In the genomic region with DNA sequence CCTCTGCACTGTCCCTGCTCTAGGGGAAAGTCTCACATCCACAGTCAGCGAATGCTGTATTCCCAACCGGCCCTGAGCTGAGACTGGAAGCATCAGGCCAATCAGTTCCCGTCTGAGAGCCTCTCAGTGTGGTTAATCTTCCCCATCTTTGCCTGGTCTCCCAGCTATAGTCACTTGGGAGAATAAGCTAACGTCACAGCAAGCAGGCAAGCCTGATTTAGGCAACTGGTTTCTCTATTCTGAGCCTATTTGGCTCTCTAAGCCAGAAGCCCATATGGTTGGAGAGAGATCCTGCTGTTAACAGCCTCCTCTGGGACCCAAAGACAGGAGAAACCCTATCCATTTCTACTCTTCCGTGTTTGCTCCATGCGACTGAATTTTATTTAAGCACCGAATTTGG, we compare ENCODE assay signal across 20 mouse cellular contexts.
DNase-seq lines count a peak whose midpoint lies in the region; ATAC-seq and TF ChIP-seq lines count a peak whose summit lies in the region.
"Had no signal": no experiment of that assay in that cellular context is flagged by ENCODE, and none has a peak within 500 bp of the region (broad histone marks: within the 10 kb centered on the region; RNA-seq: fewer than 3 reads in every experiment).

No protein-coding gene starts in this region.

- H3K9me3 ChIP-seq in forebrain, embryonic 14.5 days (replicated peaks; ENCODE audit: control insufficient read depth, low read length) = no peaks in the 10 kb centered on the region
- H3K9me3 ChIP-seq in forebrain, embryonic 13.5 days (replicated peaks) = no peaks in the 10 kb centered on the region
- H3K9me3 ChIP-seq: embryonic facial prominence, embryonic 12.5 days; forebrain, embryonic 10.5 days; neural tube, embryonic 13.5 days; stomach, embryonic 15.5 days had no signal

- DNase-seq in forebrain, embryonic 14.5 days (ENCODE audit: low spot score) = peak; percentile 22
- peak; percentile 37 for DNase-seq in left cerebral cortex, postnatal 4 days
- DNase-seq in left cerebral cortex, adult 18-20 months (ENCODE audit: low spot score in 2 of 2) = no peak
- DNase-seq in cerebellum, adult 9-10 months = peak; percentile 85
- DNase-seq in layer of hippocampus, adult 9-11 months = peak; percentile 59
- DNase-seq in urinary bladder, postnatal 14 days (ENCODE audit: low spot score) = no peak
- DNase-seq in gastrocnemius, adult 2 months = no peak
- DNase-seq: adrenal gland, postnatal 36 days; gastrocnemius, postnatal 10 days; kidney, adult 2 months; kidney, postnatal 4 days; thymus, postnatal 25 days had no signal

- no peak overlapping the region for H3K27ac ChIP-seq in forebrain, embryonic 14.5 days (ENCODE audit: low read depth, low read length)
- no peak overlapping the region for H3K27ac ChIP-seq in forebrain, embryonic 13.5 days
- H3K27ac ChIP-seq in gastrocnemius, adult 2 months = no peak overlapping the region
- H3K27ac ChIP-seq: embryonic facial prominence, embryonic 12.5 days; forebrain, embryonic 10.5 days; liver, embryonic 14.5 days; neural tube, embryonic 13.5 days; stomach, embryonic 15.5 days had no signal

- 69% methylated on average over 7 of the region's 7 CpGs for WGBS in forebrain, embryonic 14.5 days
- 76% methylated on average over 7 of the region's 7 CpGs for WGBS in forebrain, embryonic 13.5 days

- no peaks in the 10 kb centered on the region for H3K36me3 ChIP-seq in forebrain, embryonic 14.5 days (ENCODE audit: control insufficient read depth, insufficient read depth, low read length)
- H3K36me3 ChIP-seq in forebrain, embryonic 13.5 days (ENCODE audit: poor library complexity, severe bottlenecking) = no peaks in the 10 kb centered on the region
- H3K36me3 ChIP-seq: embryonic facial prominence, embryonic 12.5 days; forebrain, embryonic 10.5 days; neural tube, embryonic 13.5 days; stomach, embryonic 15.5 days had no signal

- no peaks in the 10 kb centered on the region for H3K4me1 ChIP-seq in forebrain, embryonic 14.5 days (ENCODE audit: control insufficient read depth, insufficient read depth, low read length)
- H3K4me1 ChIP-seq in forebrain, embryonic 13.5 days = no peaks in the 10 kb centered on the region
- H3K4me1 ChIP-seq: neural tube, embryonic 13.5 days; stomach, embryonic 15.5 days had no signal

- no peaks in the 10 kb centered on the region for H3K27me3 ChIP-seq in forebrain, embryonic 14.5 days (replicated peaks; ENCODE audit: control insufficient read depth, insufficient read depth, low read length)
- H3K27me3 ChIP-seq in forebrain, embryonic 13.5 days = no peaks in the 10 kb centered on the region
- H3K27me3 ChIP-seq: embryonic facial prominence, embryonic 12.5 days; neural tube, embryonic 13.5 days; stomach, embryonic 15.5 days had no signal

- H3K4me2 ChIP-seq in forebrain, embryonic 14.5 days (ENCODE audit: low read length) = no peak overlapping the region
- H3K4me2 ChIP-seq in forebrain, embryonic 13.5 days = no peak overlapping the region
- H3K4me2 ChIP-seq: embryonic facial prominence, embryonic 12.5 days; neural tube, embryonic 13.5 days; stomach, embryonic 15.5 days had no signal

- H3K9ac ChIP-seq in forebrain, embryonic 14.5 days (ENCODE audit: low read length) = no peak overlapping the region
- no peak overlapping the region for H3K9ac ChIP-seq in forebrain, embryonic 13.5 days
- H3K9ac ChIP-seq: embryonic facial prominence, embryonic 12.5 days; liver, embryonic 14.5 days; neural tube, embryonic 13.5 days; stomach, embryonic 15.5 days had no signal

- no peak for TF ChIP-seq CTCF in gastrocnemius, adult 2 months (IDR thresholded peaks at IDR 0.05)

- no peak overlapping the region for H3K4me3 ChIP-seq in forebrain, embryonic 14.5 days (ENCODE audit: low read depth, low read length)
- H3K4me3 ChIP-seq in forebrain, embryonic 13.5 days = no peak overlapping the region
- H3K4me3 ChIP-seq in gastrocnemius, adult 2 months = no peak overlapping the region
- H3K4me3 ChIP-seq: embryonic facial prominence, embryonic 12.5 days; forebrain, embryonic 10.5 days; neural tube, embryonic 13.5 days; stomach, embryonic 15.5 days had no signal

- no peak for ATAC-seq in forebrain, embryonic 14.5 days
- ATAC-seq in forebrain, embryonic 13.5 days = no peak
- ATAC-seq: hindbrain, embryonic 16.5 days; lung, postnatal 0 days had no signal

- intact Hi-C loops in left cerebral cortex, postnatal 4 days (cut with DNase I) = no loop called here
- intact Hi-C loops in gastrocnemius, adult 2 months (cut with DNase I) = no loop called here

Comparison
In these comparisons a context has a peak if more than half of its experiments do, and no peak if none do; other contexts are left out.
1. DNase-seq: peak in forebrain, embryonic 14.5 days (single experiment), left cerebral cortex, postnatal 4 days (single experiment), cerebellum, adult 9-10 months (single experiment) and layer of hippocampus, adult 9-11 months (single experiment); none in left cerebral cortex, adult 18-20 months (0 of 2), urinary bladder, postnatal 14 days (single experiment) and gastrocnemius, adult 2 months (single experiment).